Mouse (Mus musculus): ENCODE results near the gene P4ha2.

- TF ChIP-seq CTCF (IDR thresholded peaks at IDR 0.05; ENCODE audit: low read depth): no peak
- TF ChIP-seq EP300 (IDR thresholded peaks at IDR 0.05; ENCODE audit: low read depth): no peak
Observed at GRCm38 (mm10) chr11:54127397-54127796, 27.5 kb downstream of the P4ha2 start.
